Mouse (Mus musculus) G1E (cell line): ENCODE measurements around the gene Ddi2.

Experiments used
- CTCF ChIP-seq: IDR thresholded peaks from 2 replicates; pipeline ENCODE4 v1.5.1; 2012; ENCODE audit warnings: low read depth, low read length, inconsistent platforms, mixed read lengths
- GATA2 ChIP-seq: IDR thresholded peaks from 2 replicates; pipeline ENCODE4 v1.6.1; 2012; ENCODE audit warnings: low read depth, low read length, inconsistent platforms, borderline replicate concordance

DNA sequence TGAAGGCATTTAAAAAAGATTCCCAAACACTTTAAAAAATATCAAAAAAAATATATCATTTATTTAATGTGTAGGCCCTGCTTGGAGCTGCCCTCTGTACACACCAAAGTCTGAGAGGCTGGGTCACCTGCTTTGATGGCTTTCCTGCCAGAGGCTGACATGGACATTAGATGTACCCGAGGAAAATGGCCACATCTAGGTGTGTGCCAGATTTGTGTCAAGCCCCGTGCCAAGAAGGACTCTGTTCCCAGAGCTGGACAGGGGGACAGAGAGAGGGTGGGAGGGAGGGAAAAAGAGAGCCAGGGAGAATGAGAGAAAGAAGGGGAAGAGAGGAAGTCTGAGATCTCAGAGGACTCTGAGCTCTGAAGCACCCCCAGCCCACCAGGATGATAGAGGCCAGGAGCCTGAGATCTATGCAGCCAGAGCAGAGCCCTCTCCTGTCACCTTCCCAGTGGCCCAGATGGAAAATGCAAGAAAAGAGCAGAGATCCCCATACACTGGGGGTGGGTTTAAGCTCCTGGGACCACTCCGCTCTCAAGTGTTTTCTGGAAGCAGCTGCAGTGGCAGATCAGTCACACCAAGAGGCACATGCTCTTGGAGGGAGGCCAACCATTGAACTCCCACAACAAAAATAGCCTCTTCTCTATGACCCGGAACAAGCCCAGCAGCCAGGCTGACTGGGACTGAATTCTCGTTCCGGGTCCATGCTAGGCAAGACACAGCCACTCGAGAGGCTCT is 79.9 kb downstream of the Ddi2 start:
- TF ChIP-seq CTCF = no peak
- no peak for TF ChIP-seq GATA2
